29 mouse cellular contexts compared by ENCODE assay signal in the genomic region with DNA sequence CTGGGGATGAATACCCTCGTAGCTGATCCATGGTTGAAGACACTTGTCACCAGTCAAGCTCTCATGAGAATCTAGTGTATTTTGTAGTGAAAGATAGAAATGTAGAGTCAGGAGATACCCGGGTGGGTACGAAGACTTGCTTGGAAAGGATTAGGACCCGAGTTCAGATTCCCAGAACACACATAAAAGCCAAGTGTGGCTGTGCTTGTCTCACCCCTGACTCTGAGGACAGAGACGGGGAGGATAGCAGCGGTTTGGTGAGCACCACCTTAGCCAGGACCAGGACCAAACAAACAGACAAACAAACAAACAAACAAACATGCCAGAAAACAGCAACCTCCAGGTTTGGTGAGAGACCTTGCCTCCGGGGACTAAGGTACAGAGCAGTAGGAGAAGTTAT.
"Had no signal": no experiment of that assay in that cellular context is flagged by ENCODE, and none has a peak within 500 bp of the region (broad histone marks: within the 10 kb centered on the region; RNA-seq: fewer than 3 reads in every experiment).

No protein-coding gene starts in this region.

- H3K27ac ChIP-seq: heart, embryonic 13.5 days; heart, embryonic 15.5 days; hindbrain, embryonic 10.5 days; hindbrain, embryonic 12.5 days; hindbrain, embryonic 13.5 days; hindbrain, embryonic 14.5 days; hindbrain, embryonic 15.5 days; hindbrain, postnatal 0 days; intestine, embryonic 15.5 days; kidney, embryonic 15.5 days; kidney, postnatal 0 days; layer of hippocampus, adult 2 months; left cerebral cortex, adult 2 months had no signal

- DNase-seq: heart, postnatal 10 days; heart, postnatal 36 days; heart, postnatal 4 days; kidney, adult 11 months; kidney, adult 18-20 months; kidney, adult 2 months; kidney, adult 8-10 months; kidney, adult 9 months; kidney, postnatal 10 days; kidney, postnatal 14 days; kidney, postnatal 25 days; kidney, postnatal 36 days; kidney, postnatal 4 days; layer of hippocampus, adult 9-11 months; layer of hippocampus, postnatal 36 days had no signal

- H3K9me3 ChIP-seq: heart, embryonic 15.5 days; hindbrain, embryonic 10.5 days; hindbrain, embryonic 12.5 days; hindbrain, embryonic 13.5 days; hindbrain, embryonic 15.5 days; intestine, embryonic 15.5 days; kidney, embryonic 15.5 days had no signal

- H3K4me3 ChIP-seq: heart, embryonic 12.5 days; heart, embryonic 13.5 days; heart, embryonic 15.5 days; hindbrain, embryonic 10.5 days; hindbrain, embryonic 12.5 days; hindbrain, embryonic 13.5 days; hindbrain, embryonic 15.5 days; intestine, embryonic 15.5 days; kidney, embryonic 15.5 days; layer of hippocampus, adult 2 months; left cerebral cortex, adult 2 months had no signal

- H3K4me1 ChIP-seq: heart, embryonic 12.5 days; heart, embryonic 13.5 days; heart, embryonic 15.5 days; hindbrain, embryonic 10.5 days; hindbrain, embryonic 12.5 days; hindbrain, embryonic 13.5 days; intestine, embryonic 15.5 days; kidney, embryonic 15.5 days had no signal

- H3K27me3 ChIP-seq: heart, embryonic 12.5 days; heart, embryonic 13.5 days; heart, embryonic 15.5 days; hindbrain, embryonic 12.5 days; hindbrain, embryonic 13.5 days; hindbrain, embryonic 15.5 days; intestine, embryonic 15.5 days; kidney, embryonic 15.5 days had no signal

- H3K36me3 ChIP-seq: heart, embryonic 12.5 days; heart, embryonic 13.5 days; heart, embryonic 15.5 days; hindbrain, embryonic 10.5 days; hindbrain, embryonic 12.5 days; hindbrain, embryonic 13.5 days; hindbrain, embryonic 15.5 days; intestine, embryonic 15.5 days; kidney, embryonic 15.5 days had no signal
